Mouse (Mus musculus) cerebellum, adult 2 months (tissue): ENCODE measurements at regions not wholly inside any gene's neighbourhood (a gene's known extent, or its start where the extent isn't known, plus 50 kb on each side); places are given as distances from the start of the nearest gene placed in this dataset.

ENCODE experiments used
- DNase-seq, 2 experiments: peaks; one replicate each; pipeline ENCODE4 v3.0.0; 2021
- H3K27ac ChIP-seq: fragments of 200-500 bp; 2 replicates; pipeline ENCODE4 v1.5.1; 2012; ENCODE audit warnings: low read length, control low read depth, inconsistent platforms; ENCODE audit not compliant: insufficient read depth
- H3K27me3 ChIP-seq: fragments of 200-500 bp; 2 replicates; pipeline ENCODE4 v1.6.1; 2012; ENCODE audit warnings: inconsistent platforms, mild to moderate bottlenecking, low read length, moderate library complexity; ENCODE audit not compliant: control insufficient read depth, insufficient read depth
- H3K4me1 ChIP-seq: fragments of 200-500 bp; 2 replicates; pipeline ENCODE4 v1.6.1; 2011; ENCODE audit warnings: low read length; ENCODE audit not compliant: control insufficient read depth, insufficient read depth
- H3K4me3 ChIP-seq: fragments of 200-500 bp; replicated peaks from 2 replicates; pipeline ENCODE3; 2011; ENCODE audit warnings: mild to moderate bottlenecking, low read depth, low read length, control low read depth; ENCODE audit not compliant: insufficient read depth
- CTCF ChIP-seq: fragments of 200-500 bp; IDR thresholded peaks from 2 replicates; pipeline ENCODE4 v1.5.1; 2011; ENCODE audit warnings: low read depth, mild to moderate bottlenecking, control low read depth, low read length, moderate library complexity, borderline replicate concordance; ENCODE audit not compliant: insufficient read depth
- POLR2A ChIP-seq: fragments of 200-500 bp; IDR thresholded peaks from 2 replicates; pipeline ENCODE4 v1.6.1; 2011; ENCODE audit warnings: low read length, control low read depth, borderline replicate concordance; ENCODE audit not compliant: insufficient read depth
- WGBS: fragments of 180-500 bp; shearing (Covaris S2); methylation state at CpG from one replicate; pipeline ENCODE4 v1.1.7; 2018; 5-methylcytosine and 5-hydroxymethylcytosine counted together

DNA sequence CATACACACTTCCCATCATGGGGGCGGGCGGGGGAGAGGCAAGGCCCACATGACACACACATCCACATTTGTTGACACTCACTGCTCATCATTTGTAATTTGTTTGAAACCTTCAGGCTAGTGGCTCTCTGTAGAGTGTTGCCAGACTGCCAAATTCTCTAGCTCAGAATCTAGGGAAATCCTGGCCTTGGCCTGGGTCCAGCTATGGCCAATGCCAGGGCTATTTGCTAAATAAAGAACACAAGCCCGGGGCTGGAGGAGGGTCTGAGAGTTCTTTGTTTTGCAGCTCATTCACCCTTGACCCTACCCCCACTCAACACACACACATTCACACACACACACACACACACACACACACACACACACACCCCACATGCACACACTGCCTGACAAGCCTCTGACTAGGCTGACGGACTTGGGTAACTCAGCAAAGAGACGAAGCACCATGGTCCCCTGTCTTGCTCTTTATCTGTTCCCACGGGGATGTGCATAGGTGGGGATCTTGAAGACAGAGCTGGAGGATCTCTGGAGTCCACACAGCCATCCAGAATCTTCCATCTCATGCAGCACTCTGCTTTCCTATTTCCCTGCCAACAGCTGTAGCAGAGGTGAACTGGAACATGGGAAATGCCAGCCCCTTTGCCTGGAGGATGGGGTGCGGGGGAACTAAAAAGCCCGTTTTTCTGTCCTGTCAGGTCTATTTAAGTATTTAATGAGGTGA lies 107.1 kb upstream of the Cadm1 start:
- DNase-seq = peak; percentile 92
- H3K4me1 ChIP-seq = peaks cover 18% of the 10 kb centered on the region
- no peaks in the 10 kb centered on the region for H3K27me3 ChIP-seq
- no peak for TF ChIP-seq CTCF
- no peak for TF ChIP-seq POLR2A
- WGBS = 27% methylated on average over 8 of the region's 8 CpGs
- H3K27ac ChIP-seq = 0 out of 2 replicates have a peak overlapping the region, but pooled peaks have one; percentile 63
- H3K4me3 ChIP-seq = no peak overlapping the region

- DNase-seq = no peak
- H3K27me3 ChIP-seq = no peaks in the 10 kb centered on the region
- H3K4me1 ChIP-seq = peaks cover 18% of the 10 kb centered on the region
- no peak overlapping the region for H3K4me3 ChIP-seq
- no peak overlapping the region for H3K27ac ChIP-seq
- WGBS = 91% methylated on average over 3 of the region's 3 CpGs
- TF ChIP-seq POLR2A (no peak), CTCF (no peak)
Measured at GRCm38 (mm10) chr9:47423462-47423832, 106.5 kb upstream of the Cadm1 start.

- TF ChIP-seq POLR2A (no peak), CTCF (no peak)
Measured at GRCm38 (mm10) chr9:47424191-47424590, 105.8 kb upstream of the Cadm1 start.

DNA sequence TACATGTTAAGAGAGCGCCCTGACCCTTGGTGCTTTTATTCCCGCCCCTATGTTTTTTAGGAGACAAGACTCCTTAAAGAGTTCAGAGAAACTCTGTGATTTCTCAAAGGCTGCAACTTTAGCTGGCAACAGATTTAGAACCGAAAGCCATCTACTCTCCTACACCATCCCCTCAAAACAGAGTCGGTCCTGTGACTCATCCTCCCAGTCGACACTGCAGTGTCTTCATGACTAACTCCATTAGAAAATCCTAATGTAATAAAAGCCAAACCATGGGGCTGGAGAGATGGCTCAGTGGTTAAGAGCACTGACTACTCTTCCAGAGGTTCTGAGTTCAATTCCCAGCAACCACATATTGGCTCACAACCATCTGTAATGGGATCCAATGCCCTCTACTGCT lies 103.3 kb upstream of the Cadm1 start:
- peaks cover 14% of the 10 kb centered on the region for H3K4me1 ChIP-seq
- no peak overlapping the region for H3K27ac ChIP-seq
- no peak for DNase-seq
- 94% methylated on average over 5 of the region's 5 CpGs for WGBS
- no peaks in the 10 kb centered on the region for H3K27me3 ChIP-seq
- no peak for TF ChIP-seq POLR2A
- no peak for TF ChIP-seq CTCF
- H3K4me3 ChIP-seq = no peak overlapping the region

More at GRCm38 (mm10) chr9:47424191-47424590, 105.8 kb upstream of the Cadm1 start:
- Histone ChIP-seq H3K27me3 (no peaks in the 10 kb centered on the region), H3K4me1 (peaks cover 18% of the 10 kb centered on the region), H3K27ac (no peak overlapping the region), H3K4me3 (no peak overlapping the region)
- 98% methylated on average over 3 of the region's 3 CpGs for WGBS
- DNase-seq = no peak

DNA sequence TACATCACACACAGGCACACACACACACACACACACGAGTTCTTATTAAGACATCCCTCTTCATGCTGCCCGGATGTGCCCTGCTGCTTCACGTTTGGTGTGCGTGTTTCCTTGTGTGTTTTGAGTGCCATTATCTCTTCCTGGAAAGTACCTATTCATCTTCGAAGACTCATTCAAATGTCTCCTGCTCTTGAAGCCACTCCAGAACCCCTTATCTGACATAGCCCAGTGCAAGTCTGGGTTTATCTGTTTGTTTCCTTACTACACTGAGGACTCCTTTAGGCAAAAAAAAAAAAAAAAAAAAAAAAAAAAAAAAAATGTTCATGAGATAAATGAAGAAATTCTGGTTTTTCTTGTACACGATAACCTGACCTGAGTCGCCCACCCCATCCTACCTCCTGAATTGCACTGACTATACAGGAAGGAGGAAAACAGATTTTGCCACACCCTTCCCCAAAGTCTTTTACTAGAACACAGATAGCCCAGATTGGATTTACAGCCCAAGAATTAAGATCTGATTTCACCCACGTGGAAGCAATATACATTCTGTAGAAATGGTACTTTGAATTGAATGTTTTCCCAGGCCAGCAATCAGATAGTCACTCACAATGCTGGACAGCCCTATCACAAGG lies 101.1 kb upstream of the Cadm1 start:
- no peak for TF ChIP-seq POLR2A
- no peak for TF ChIP-seq CTCF
- no peak for DNase-seq
- Histone ChIP-seq H3K4me1 (no peaks in the 10 kb centered on the region), H3K4me3 (no peak overlapping the region), H3K27me3 (no peaks in the 10 kb centered on the region), H3K27ac (no peak overlapping the region)
- 88% methylated on average over 8 of the region's 8 CpGs for WGBS

DNA sequence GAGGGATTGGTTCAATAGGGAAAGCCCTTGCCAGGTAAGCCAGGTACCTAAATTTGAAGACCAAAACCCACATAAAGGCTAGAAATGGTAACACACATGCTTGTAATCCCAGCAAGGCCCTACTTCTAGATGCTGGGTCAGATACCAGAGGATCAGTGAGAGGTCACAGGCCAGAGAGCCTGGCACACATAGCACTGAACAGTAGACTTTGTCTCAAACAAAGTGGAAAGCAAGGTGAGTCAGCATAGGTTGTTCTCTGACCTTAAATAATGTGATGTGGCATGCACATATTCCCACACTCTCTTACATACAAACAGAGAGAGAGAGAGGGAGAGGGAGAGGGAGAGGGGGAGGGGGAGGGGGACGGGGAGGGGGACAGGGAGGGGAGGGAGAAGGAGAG lies 100.3 kb upstream of the Cadm1 start:
- Histone ChIP-seq H3K27me3 (no peaks in the 10 kb centered on the region), H3K4me3 (no peak overlapping the region)

DNA sequence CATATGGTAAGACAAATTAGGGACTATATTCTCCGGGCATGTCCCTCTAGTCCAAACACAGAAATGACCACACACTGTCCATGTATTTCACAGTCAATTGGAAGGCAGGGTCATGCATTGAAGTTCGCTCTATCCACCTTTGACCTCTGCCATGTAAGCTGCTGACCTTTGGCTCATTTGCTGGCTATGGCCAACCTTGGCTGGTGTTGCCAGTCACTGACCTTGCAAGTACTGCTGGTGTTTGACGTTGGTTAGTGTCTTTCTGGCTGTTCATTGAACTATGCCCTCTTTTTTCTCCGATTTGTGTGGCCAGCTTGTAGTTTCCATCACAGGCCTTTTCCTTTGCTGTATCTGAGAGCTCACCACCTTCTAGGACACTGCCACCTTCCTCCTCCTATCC lies 97.3 kb upstream of the Cadm1 start:
- WGBS = 77% methylated on average over 4 of the region's 4 CpGs
- DNase-seq = no peak
- Histone ChIP-seq H3K27ac (no peak overlapping the region), H3K4me1 (no peaks in the 10 kb centered on the region; the same call in 1 of the 2 replicates), H3K4me3 (no peak overlapping the region), H3K27me3 (no peaks in the 10 kb centered on the region)
- no peak for TF ChIP-seq POLR2A
- no peak for TF ChIP-seq CTCF

More for the DNA sequence above, 100.3 kb upstream of the Cadm1 start:
- no peak overlapping the region for H3K27ac ChIP-seq
- H3K4me1 ChIP-seq = no peaks in the 10 kb centered on the region
- DNase-seq = no peak
- no CpG with 5 or more reads among the region's 1 CpGs for WGBS
- no peak for TF ChIP-seq CTCF
- no peak for TF ChIP-seq POLR2A

- Histone ChIP-seq H3K4me1 (no peaks in the 10 kb centered on the region; the same call in 1 of the 2 replicates), H3K4me3 (no peak overlapping the region), H3K27ac (no peak overlapping the region), H3K27me3 (no peaks in the 10 kb centered on the region)
- TF ChIP-seq POLR2A = no peak
- no peak for TF ChIP-seq CTCF
- 68% methylated on average over 2 of the region's 2 CpGs for WGBS
- DNase-seq = no peak
Measured at GRCm38 (mm10) chr9:47433185-47433584, 96.8 kb upstream of the Cadm1 start.
